Mouse (Mus musculus): ENCODE measurements around the gene Hspa1b. TPM values are rescaled to one million over a fixed set of nuclear protein-coding genes. Genes with fewer than 3 reads are reported as not detected.
"Not testable (repeated sequence)": the region's sequence is repeated elsewhere in the genome, so short reads cannot be mapped to it uniquely, and the experiment has no call there.

The Hspa1b gene
- 0.20 TPM in 1 of 2 replicates, not detected in the other for polyA plus RNA-seq (2016; fragmentation: Nextera tagmentation; extraction: Ambion mirVana)

DNA sequence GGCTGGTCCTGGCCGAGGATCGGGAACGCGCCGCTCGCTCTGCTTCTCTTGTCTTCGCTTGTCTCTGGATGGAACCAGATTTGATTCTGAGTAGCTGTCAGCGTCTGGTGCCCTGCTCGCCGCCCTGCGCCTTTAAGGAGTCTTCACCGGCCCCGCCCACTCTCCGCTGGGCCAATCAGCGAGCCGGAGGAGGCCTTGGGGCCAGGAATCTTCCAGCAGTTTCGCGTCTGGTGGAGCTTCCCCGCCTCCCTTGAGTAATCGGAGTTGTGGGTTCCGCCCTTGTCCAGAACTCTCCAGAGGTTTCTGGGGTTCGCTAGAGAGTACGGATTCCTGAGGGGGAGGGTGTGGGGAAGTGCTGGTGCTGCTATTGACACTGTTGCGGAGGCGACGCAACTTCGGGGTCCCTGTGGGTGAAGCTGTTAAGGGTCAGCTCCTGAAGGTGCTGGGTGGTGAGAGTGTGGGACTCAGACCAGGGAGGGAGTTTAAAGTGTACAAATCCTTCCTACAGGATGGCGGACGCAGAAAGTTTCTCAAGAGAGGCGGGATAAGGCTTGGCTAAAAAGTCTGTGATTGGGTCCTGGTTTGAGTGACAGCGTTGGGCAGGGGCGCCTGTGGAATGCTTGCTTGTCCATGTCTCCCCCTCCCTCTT lies at the start of gene Hspa1b:
Hspa1b (minus strand) TSS at position 109 of the 649 bp plus-strand sequence.
- Histone ChIP-seq H3K27ac (peak within 1 kb of the TSS; percentile 88), H3K4me3 (peak within 1 kb of the TSS; percentile 58), H3K27me3 (ENCODE audit: insufficient read depth, poor library complexity, severe bottlenecking) (peaks cover 43% of the 10 kb centered on the region; the same call in 1 of the 2 replicates)
- H3K9me3 ChIP-seq, H3K4me1 ChIP-seq, H3K36me3 ChIP-seq: not testable (repeated sequence)
- under 1% methylated on average over 31 of the region's 32 CpGs for WGBS
- DNase-seq (ENCODE audit: low spot score): peak; percentile 92

DNA sequence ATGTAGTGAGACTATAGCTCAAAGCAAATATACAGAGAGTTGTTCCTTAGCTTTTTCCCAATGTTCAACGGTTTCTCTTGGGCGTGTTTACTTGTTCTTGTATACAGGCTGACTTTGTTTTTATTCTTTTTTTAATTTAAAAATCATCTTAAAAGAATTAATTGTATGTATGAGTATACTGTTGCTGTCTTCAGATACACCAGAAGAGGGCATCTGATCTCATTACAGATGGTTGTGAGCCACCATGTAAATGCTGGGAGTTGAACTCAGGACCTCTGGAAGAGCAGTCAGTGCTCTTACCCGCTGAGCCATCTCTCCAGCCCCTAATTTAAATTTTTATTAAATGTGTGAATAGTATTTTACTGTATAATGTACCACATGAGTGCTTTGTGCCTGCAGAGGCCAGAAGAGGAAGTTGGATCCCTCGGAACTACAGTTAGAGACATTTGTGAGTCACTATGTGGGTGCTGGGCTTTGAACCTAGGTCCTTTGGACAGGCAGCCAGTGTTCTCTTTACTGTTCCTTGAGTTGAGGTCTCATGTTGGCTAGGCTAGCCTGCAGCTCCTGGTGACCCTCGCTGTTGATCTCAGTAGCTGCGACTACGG lies 48.5 kb upstream of the Hspa1b start:
- no peak overlapping the region for H3K4me3 ChIP-seq
- DNase-seq (ENCODE audit: low spot score): no peak
- H3K27ac ChIP-seq: no peak overlapping the region
- H3K4me1 ChIP-seq: peaks cover 16% of the 10 kb centered on the region
- peaks cover 84% of the 10 kb centered on the region for H3K36me3 ChIP-seq
- no peaks in the 10 kb centered on the region for H3K9me3 ChIP-seq
- H3K27me3 ChIP-seq (ENCODE audit: insufficient read depth, poor library complexity, severe bottlenecking): no peaks in the 10 kb centered on the region
- 94% methylated on average over 7 of the region's 7 CpGs for WGBS

DNA sequence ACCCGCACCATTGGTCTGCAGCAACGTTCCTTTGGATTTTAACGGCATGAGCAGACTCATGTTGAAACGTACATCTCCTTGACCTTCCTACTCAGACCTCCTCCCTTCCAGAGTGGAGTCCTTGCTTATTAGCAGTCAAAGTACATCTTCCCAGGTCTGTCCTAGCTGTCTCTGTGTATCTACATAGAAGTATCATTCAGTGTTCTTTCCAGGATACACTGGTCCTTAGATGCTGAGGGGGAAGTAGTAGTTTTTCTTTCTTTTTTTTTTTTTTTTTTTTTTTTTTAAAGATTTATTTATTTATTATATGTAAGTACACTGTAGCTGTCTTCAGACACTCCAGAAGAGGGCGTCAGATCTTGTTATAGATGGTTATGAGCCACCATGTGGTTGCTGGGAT lies 46.9 kb upstream of the Hspa1b start:
- Histone ChIP-seq H3K4me1 (peaks cover 27% of the 10 kb centered on the region), H3K36me3 (peaks cover 68% of the 10 kb centered on the region)
- not testable (repeated sequence) for H3K27me3 ChIP-seq (ENCODE audit: insufficient read depth, poor library complexity, severe bottlenecking); H3K9me3 ChIP-seq; DNase-seq (ENCODE audit: low spot score); H3K27ac ChIP-seq; H3K4me3 ChIP-seq
- WGBS: 90% methylated on average over 5 of the region's 5 CpGs

DNA sequence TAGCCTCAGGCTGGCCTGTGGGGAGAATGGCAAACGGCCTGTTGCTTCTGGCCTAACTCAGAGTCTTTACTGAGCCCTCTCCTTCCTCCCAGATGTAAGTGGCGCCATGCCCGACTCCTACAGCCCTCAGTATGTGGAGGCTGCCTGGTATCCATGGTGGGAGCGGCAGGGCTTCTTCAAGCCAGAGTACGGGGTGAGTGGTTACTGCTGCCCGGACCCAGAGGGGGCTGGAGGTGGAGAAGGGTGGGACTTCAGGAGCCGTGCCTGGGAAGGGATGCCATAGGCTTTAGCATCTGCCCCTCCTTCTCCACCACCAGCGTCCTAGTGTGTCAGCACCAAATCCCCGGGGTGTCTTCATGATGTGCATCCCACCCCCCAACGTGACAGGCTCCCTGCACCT lies 46.1 kb upstream of the Hspa1b start:
- H3K27me3 ChIP-seq (ENCODE audit: insufficient read depth, poor library complexity, severe bottlenecking): no peaks in the 10 kb centered on the region
- no peak overlapping the region for H3K4me3 ChIP-seq
- 93% methylated on average over 10 of the region's 10 CpGs for WGBS
- peaks cover 30% of the 10 kb centered on the region for H3K4me1 ChIP-seq
- no peak for DNase-seq (ENCODE audit: low spot score)
- H3K36me3 ChIP-seq: peaks cover 60% of the 10 kb centered on the region
- no peaks in the 10 kb centered on the region for H3K9me3 ChIP-seq
- H3K27ac ChIP-seq: no peak overlapping the region

DNA sequence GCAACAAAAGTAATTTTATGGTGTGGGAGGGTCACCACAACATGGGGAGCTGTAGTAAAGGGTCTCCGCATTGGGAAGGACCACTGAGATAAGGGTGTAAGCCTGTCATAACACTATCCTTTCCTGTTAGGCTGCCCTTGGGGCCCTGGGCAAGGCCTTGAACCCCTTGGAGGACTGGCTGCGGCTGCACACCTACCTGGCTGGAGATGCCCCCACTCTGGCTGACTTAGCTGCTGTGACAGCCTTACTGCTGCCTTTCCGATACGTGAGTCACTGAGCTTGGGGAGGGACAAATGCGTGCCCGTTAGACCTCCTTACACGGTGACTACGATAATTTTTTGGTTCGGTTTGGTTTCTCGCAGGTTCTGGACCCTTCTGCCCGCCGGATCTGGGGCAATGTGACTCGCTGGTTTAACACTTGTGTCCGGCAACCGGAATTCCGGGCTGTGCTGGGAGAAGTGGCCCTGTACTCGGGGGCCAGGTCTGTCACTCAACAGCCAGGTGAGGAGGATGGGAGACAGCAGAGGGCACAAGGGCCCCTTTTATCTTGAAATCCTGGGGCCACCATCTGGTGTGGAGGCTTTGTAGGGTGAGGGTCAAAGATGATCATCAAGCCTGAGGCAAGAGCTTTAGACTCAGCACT lies 45.2 kb upstream of the Hspa1b start:
- Histone ChIP-seq H3K27ac (no peak overlapping the region), H3K4me3 (0 out of 2 replicates have a peak overlapping the region, but pooled peaks have one; percentile 10), H3K9me3 (no peaks in the 10 kb centered on the region), H3K36me3 (peaks cover 51% of the 10 kb centered on the region), H3K27me3 (ENCODE audit: insufficient read depth, poor library complexity, severe bottlenecking) (no peaks in the 10 kb centered on the region), H3K4me1 (peaks cover 39% of the 10 kb centered on the region)
- WGBS: 94% methylated on average over 17 of the region's 17 CpGs
- DNase-seq (ENCODE audit: low spot score): no peak

DNA sequence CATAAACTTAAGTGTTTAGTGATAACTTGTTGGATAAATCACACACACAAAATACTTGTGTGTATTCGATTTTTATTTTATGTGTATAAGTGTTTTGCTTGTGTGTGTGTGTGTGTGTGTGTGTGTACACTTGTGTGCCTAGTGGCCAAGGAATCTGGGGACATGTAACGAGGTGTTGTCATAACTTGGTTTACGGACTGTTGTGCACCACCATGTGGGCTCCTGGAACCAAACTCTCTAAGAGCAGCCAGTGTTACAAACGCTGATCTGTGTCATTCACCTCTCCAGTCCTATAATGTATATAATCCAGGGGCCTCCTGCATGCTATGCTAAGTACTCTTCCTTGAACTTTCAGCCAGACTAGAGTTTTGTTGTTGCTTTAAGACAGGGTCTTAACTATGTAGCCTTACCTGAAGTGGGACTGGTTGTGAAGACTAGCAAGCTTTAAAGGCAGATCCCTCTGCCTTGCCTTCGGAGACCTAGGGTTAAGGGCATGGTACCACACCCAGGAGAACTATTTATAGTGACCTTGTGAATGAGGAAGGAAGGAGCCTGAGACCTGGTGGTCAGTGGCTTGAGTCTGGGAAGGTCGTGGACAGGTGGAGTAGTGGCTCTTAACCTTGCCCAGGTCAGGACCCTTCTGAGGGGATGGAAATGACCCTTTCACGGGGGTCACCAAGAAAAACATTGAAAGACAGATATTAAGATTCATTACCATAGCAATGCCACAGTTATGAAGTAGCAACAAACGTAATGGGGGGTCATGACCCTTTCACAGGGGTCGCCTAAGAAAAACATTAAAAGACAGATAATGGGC lies 44.2 kb upstream of the Hspa1b start:
- Histone ChIP-seq H3K36me3 (peaks cover 51% of the 10 kb centered on the region), H3K27me3 (ENCODE audit: insufficient read depth, poor library complexity, severe bottlenecking) (no peaks in the 10 kb centered on the region), H3K9me3 (no peaks in the 10 kb centered on the region), H3K4me1 (peaks cover 49% of the 10 kb centered on the region), H3K27ac (peak overlapping the region; percentile 98; the same call in 1 of the 2 replicates), H3K4me3 (peak overlapping the region; percentile 75)
- 62% methylated on average over 9 of the region's 9 CpGs for WGBS
- no peak for DNase-seq (ENCODE audit: low spot score)

DNA sequence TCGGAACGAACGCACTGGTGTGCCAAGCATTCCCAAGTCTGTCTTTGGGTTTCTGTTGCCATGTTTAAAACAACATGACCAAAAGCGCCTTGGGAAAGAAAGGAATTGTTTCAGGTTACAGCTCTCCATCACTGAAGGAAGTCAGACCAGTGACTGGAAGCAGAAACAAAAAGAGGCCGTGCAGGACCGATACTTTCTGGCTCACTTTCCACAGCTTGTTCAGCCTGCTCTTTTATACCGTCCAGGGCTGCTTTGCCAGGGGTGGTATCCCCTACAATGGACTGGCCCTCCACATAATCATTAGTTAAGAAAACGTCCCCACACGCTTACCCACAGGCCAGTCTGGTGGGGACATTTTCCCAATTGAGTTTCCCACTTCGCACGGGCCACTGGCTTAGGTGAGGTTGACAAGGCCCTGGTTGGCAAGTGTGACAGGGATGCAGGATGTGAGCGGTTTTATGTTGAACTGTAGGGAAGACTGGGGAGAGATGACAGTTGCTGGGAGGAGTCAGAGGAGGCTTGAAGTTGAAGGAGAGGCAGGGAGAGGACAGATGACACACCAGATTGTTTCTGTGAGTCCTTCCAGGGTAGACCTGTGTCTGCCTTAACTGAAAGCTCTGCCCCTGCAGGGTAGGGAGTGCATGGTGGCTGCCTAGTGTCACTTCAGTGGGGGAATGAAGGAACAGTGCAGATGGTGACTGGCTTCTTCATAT lies 43.3 kb upstream of the Hspa1b start:
- Histone ChIP-seq H3K4me1 (peaks cover 50% of the 10 kb centered on the region), H3K4me3 (peak overlapping the region; percentile 75), H3K27ac (peak overlapping the region; percentile 98), H3K9me3 (no peaks in the 10 kb centered on the region), H3K27me3 (ENCODE audit: insufficient read depth, poor library complexity, severe bottlenecking) (no peaks in the 10 kb centered on the region), H3K36me3 (peaks cover 49% of the 10 kb centered on the region)
- DNase-seq (ENCODE audit: low spot score): no peak
- WGBS: 14% methylated on average over 12 of the region's 12 CpGs

DNA sequence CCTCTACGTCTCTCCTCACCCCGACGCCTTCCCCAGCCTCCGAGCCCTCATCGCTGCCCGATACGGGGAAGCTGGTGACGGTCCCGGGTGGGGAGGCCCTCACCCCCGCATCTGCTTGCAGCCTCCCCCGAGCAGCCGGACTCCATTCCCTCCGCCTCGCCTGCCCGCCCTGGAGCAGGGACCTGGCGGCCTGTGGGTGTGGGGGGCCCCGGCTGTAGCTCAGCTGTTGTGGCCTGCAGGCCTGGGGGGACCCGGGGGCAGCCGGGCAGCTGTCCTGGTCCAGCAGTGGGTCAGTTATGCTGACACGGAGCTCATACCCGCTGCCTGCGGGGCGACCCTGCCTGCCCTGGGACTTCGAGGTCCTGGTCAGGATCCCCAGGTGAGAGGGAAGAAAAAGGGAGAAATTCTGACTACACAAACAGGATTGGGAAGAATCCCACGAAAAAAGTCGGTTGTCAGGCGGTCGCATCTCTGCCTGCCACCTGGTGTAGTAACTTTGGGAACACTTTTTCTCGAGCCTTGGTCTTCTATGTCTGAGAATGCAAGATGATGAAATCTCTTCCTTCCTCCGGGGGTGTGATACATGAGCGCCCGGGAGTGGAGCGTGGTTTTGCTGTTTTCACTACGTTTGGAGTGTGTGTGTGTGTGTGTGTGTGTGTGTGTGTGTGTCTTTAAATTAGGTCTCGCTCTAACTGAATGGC lies 42.6 kb upstream of the Hspa1b start:
- H3K4me1 ChIP-seq: peaks cover 50% of the 10 kb centered on the region
- DNase-seq (ENCODE audit: low spot score): no peak

DNA sequence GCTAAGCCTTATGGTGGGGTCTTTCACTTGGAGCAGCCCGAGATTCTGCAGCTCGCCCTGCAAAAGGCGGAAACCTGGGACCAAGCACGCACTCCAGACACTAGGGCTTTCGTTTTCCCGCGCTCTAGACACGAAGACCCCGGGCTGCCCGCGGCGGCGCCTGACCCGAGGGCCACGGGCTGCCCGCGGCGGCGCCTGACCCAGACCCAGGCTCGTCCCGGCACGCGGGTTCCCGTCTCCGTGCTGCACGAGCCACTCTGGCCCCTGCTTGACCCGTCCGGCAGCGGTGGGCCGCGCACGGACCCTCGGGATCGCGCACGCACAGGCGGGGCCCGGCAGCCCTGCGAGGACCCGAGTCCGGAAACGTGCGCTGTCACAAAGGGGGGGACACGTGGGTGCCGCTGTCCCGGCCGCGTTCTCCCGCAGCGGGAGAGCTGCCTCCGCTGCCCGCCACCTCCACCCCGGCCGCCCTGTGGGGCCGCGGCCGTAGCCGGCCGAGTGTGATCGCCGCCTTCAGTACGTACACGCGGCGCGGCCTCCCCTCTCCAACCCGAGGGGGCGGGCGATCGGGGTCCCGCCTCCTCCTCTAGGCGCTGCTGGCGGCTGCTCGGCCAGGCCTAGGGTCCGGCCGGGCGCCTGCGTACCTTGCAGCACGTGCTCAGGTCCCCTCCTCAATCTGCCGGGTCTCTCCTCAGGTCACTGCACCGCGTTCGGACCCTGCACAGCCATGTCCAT lies 41.8 kb upstream of the Hspa1b start, which contains the start of gene Vars:
Vars (plus strand) TSS at position 271 of the 735 bp plus-strand sequence.
- peaks cover 38% of the 10 kb centered on the region for H3K36me3 ChIP-seq
- H3K27me3 ChIP-seq (ENCODE audit: insufficient read depth, poor library complexity, severe bottlenecking): no peaks in the 10 kb centered on the region
- DNase-seq (ENCODE audit: low spot score): peak; percentile 96
- peak within 1 kb of the TSS; percentile 75 for H3K4me3 ChIP-seq
- under 1% methylated on average over 83 of the region's 83 CpGs for WGBS
- peaks cover 50% of the 10 kb centered on the region for H3K4me1 ChIP-seq
- H3K9me3 ChIP-seq: no peaks in the 10 kb centered on the region
- peak within 1 kb of the TSS; percentile 98 for H3K27ac ChIP-seq

More for the DNA sequence above, 42.6 kb upstream of the Hspa1b start:
- Histone ChIP-seq H3K36me3 (peaks cover 41% of the 10 kb centered on the region), H3K27ac (peak overlapping the region; percentile 98), H3K27me3 (ENCODE audit: insufficient read depth, poor library complexity, severe bottlenecking) (no peaks in the 10 kb centered on the region), H3K4me3 (peak overlapping the region; percentile 75), H3K9me3 (no peaks in the 10 kb centered on the region)
- under 1% methylated on average over 35 of the region's 35 CpGs for WGBS

DNA sequence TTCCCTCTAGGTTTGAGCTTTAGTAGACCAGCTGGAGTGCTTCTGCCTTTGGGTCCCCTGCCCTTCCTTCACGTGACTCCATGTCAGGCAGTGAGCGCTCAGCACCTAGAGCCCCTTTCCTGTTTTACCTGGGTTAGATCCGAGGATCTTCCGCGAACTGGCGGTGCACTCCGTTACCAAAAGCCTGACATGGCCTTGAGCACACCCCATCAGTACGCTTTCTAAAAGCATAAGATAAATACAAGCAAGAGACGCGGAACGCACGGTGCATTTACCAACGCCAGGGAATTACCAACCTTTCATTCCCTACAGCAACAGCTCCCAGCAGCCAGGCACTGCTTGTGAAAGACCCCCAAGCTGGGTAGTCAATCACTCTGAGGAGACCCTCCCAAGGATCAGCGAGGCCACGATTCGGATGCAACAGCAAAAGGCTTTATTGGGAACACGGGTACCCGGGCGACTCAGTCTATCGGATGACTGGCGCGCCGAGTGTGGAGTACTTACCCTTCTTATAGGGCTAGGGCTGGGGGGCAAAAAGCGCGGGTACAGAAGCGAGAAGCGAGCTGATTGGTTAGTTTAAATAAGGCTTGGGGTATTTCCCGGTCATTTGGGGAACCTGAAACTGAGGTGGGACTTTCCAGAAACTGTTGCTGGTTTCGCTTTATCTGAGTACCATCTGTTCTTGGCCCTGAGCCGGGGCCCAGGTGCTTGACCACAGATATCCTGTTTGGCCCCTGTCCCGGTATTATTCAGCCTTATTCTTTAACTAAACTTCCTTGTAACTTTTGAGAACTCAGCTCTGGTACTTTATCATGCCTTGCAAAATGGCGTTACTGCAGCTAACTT lies 41.1 kb upstream of the Hspa1b start:
- not testable (repeated sequence) for DNase-seq (ENCODE audit: low spot score); H3K9me3 ChIP-seq; H3K27me3 ChIP-seq (ENCODE audit: insufficient read depth, poor library complexity, severe bottlenecking)
- Histone ChIP-seq H3K36me3 (peaks cover 33% of the 10 kb centered on the region), H3K4me1 (peaks cover 50% of the 10 kb centered on the region), H3K27ac (peak overlapping the region; percentile 98), H3K4me3 (peak overlapping the region; percentile 75)
- 24% methylated on average over 29 of the region's 32 CpGs for WGBS

Measured in heart, embryonic 10.5 days (tissue).